Mouse (Mus musculus) brain, embryonic 18.5 days (tissue): Measurements from ENCODE around the gene Grasp.

Experiments
- DNase-seq: peaks from one replicate; pipeline ENCODE4 v3.0.0-alpha.2; 2012; ENCODE audit warnings: low read depth, low spot score

Gene Grasp

DNA sequence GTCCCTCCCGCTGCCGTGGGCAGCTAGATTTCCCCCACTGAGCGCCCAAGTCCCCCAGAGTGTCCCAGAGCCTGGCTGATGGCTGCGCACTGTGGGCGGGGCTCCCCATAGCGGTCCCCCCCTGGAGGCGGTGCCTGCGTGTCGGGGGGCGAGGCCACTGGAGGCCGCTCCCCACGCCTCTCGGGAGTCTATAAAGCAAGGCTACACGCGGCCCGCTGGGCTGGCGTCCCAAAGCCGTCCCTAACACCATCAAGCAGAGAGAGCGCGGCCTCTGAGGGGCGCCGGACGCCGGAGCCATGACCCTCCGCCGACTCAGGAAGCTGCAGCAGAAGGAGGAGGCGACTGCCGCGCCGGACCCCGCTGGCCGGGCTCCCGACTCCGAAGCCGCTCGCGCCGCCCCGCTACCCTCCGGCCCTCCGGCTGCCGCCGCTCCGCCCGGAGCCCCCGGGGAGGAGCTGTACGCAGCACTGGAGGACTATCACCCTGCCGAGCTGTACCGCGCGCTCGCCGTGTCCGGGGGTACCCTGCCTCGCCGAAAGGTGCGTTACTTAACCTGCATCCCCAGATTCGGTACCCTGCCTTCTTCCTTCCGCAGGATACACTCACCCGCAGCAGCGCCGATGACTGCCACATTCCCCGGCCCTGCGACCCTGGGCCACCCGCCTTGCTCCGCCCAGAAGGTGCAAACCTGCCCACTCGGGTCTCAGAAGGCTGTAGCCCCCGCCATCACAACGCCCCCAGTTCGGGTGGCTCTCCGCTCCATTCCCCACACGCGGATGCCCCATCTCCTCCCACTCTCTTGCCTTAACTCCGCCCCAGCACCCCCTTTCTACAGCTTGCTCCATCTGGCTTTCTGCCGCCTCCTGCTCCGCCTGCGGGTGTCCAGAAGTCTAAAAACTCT is at the start of gene Grasp:
TSS of gene Grasp (plus strand) at position 183 of the 901 bp plus-strand sequence.
- peak; percentile 45 for DNase-seq

DNA sequence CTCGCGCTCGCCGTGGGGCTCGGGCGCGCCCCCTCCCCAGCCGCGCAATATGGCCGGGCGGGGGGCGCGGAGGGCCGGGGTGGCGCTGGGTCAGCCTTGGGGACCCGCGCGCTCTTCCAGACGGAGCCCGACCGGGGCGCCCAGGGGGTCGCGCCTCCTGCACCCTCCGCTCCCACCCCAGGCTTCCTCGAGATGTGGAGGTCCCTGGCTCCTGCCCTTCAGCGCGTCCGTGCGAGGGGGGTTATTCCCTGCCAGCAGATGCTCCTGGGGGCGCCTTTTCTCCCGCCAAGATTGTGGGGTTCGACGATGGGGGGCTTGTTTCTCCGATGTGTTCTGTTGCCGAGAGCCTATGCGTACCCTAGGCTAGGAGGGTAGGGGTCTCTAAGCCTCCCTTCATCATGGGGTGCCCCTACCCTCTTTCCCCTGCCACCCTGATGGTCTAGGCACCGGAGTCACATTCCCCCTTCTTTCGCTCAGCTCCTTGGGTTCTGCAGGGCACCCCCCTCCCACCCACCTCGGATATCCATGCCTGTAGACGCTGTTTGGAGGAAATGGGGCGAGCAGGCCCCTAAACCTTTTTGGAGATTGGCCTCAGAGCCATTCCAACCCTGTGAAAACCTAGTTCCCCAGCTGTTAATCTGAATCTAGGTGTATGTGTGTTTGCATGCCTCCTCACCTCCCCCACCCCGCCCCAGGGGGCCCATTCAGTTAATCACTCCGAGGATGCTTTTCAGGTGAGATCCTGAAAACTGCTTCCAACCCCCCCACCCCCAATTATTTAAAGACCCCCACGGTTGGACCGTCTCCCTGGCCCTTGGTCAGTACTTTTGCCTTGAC is 49.5 kb upstream of the Grasp start:
- DNase-seq = no peak

DNA sequence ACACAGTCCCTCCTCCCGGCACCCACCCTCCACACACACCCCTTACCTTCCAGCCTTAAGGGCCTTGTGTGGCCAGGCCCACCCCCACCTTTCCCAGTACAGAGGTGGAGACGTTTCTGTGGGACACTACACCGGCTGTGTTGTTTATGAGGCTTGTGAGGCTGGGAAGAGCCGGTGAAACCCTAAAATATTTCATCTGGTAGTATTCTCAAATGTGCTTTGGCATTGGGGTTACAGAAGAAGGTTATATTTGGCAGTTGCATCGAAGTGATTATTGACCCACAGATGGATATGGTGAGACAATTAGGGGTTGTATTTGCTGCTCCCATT is 48.9 kb upstream of the Grasp start:
- DNase-seq = no peak

DNA sequence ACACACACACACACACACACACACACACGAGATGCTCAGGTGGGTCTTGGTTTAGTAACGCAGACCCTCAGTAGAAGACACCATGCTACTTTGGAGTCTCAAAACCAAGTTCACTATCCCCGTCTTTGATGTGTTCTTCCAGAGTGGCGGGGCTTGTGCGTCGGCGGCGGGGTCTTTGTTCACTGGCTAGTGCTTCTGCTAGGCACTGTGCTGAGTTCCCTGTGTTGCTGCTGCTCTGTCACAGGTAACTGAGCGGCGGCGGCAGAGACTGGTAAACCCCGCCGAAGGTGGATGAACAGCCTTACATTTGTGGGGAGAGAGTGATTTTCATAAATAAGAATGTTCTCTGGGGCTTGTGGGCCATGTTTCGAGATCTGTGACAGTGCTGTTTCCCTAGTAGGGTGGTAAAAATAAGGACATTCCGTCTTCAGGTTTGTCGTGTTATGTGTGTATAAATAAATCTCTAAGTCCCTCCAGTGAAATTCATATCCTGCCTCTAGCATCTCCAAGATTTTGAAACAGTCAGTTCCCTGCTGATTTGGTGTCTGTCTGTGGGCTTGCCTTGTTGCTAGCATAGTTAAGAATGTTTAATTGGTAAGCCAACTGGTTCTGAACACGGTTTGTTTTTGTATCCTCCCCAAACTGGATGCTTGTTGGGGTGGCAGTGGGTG is 48.2 kb upstream of the Grasp start:
- DNase-seq = no peak

DNA sequence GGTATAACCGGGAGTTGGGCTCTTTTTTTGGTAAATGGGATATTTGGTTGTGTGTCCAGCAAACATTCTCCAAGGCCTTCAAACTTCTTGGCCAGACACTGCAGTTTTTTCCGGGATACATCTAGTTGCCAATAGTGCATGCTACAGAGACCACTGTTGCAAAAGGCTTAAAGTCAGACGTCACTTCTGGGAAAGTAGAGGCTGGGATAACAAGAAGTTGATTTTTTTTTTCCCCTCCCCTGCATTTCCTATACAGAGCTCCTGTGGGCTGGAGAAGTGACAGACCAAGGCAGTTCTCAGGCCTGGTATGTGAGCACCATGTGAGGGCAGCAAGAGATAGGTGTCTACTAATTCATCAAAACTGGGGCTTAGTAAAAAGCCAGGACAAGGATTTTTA is 47.7 kb upstream of the Grasp start:
- no peak for DNase-seq

DNA sequence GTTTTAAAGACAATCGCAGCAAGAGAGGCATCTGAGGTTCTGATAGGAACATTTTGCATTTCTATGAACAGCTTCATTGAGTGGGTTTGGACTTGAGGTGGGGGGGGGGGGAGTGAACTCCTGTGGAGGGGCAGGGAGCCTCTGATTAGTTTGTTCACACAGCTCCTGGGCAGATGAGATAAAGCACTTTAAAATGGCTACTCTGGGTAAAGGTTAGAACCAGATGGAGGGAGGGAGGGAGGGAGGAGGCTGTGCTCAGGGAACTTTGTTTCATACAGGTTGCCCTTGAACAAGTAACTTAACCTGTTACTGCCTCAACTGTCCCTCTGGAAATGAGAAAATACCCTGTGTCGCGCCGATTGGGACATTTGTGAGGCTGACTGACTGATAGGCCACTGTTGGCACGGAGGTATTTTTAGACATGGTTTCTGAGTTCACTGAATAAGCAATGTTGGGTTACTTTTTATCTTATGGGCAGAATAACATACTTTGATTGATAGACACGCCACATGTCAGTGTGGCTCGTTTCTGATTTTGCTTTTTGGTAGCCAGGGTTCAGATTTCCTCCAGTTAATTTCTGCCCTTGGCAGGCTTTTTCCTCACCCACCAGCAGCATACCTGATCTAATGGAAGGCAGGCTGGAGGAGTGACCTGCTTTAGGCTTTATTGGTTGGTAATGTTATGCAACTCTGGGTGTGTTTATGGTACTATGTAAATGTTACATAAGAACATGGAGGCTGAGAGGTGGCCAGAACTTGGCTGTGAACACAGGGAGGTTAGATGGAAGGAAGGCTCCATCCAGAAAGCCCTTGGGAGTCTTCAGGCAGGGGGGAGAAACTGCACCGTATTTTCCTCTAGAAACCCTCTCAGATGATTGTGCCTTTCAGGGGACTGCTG is 46.9 kb upstream of the Grasp start:
- DNase-seq = no peak

DNA sequence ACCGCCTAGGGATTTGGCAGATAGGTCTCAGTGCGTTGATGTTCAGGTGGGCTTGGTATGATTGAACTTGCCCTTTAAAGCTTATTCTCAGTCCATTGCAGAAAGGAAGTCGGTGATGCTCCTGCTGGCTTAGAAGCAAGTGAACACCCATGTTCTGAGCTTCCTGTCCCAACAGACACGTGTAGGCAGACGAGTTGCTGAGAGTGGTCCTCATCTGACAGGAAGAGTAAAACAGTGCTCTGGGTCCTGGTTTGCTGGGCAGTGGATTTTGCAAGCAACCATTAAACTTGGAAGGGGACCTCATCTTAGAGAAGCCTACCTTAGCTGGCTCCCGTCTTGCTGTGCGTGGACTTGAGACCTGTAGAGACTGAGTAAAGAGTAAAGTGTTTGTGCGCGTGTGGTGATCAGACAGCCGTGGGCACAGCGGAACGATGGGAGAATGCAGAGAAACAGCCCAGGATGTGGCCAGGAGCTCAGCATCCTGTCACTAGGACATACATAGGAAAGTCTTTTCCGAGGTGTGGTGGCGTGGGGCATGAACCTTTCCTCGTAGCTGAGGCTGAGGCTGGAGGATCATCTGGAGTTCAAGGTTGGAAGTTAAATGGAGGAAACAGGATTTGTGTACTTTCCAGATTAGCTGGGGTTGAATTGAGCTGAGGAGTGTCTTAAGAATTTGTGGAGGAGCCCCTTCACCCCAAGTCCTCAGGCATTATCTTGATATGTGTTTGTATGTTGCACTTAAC is 43.5 kb upstream of the Grasp start:
- DNase-seq = no peak

DNA sequence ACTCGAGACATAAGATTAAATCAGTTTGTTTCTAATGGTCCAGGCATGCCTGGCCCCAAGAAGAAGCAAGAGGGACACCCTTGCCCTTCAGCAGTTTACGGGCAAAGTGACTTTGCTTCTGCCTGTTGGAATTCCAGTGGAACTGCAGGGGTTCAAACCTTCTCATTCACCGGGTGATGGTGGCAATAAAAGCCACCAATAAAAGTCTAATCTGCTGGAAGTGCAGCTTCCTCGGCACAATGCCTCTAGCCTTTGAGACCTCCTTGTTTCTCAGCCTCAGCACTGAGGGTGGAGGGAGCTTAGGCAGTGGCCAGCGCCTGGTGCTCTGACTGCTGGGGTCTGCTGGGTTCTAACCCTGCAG is 42.9 kb upstream of the Grasp start:
- DNase-seq = no peak

DNA sequence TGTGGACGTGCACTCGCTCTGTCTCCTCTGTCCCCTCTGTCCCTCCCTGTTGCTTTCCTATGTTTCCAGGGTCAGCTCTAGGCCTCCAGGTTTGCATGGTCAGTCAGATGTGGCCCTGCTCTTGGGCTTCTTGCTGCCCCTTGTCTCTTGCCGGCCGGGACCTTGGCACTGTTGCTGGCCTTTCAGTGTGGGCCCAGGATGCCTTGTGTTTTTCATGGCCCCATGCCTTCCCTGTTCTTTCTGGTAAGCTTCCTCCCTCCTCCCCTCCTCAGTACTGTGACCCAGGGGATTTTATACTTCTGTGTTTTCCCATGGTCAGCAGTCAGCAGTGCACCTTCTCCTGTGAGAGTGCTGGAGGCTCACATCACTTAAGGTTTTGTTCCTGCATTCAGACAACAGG is 42.5 kb upstream of the Grasp start:
- DNase-seq = no peak

DNA sequence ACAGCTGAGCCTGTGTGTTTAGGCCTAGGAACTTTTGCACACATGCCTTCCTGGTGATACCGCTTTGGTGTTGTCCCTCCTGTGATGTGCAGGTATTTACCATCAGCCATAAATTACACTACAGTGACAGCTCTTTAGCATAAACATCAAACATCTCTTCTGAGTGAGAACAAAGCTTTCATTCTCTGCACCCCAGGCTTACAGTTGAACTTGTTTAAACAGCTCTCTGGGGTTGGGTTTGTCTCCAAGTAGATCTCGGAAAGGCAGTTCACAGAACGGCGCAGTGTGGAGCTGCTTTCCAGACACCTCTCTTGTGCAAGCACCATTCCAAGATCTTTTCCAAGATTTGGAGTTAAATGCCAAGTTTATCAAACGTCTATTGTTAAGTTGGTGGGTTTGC is 41.3 kb upstream of the Grasp start:
- DNase-seq = no peak

DNA sequence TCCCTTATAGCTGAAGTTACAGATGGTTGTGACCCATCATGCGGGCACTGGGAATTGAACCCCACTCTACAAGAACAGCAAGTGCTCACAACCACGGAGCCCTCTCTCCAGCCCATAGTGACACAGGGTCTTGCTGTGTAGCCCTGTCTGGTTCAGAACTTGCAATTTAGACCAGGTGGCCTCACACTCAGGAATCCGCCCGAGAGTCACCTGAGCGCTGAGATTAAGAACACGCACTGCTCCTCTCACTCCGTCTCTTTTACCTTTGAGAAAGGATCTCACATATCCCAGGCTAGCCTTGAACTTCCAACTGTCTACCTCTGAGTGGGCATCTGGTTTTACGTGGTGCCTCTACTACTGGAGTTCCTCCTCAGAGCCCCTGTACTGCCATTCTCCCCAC is 39.7 kb upstream of the Grasp start:
- no peak for DNase-seq

DNA sequence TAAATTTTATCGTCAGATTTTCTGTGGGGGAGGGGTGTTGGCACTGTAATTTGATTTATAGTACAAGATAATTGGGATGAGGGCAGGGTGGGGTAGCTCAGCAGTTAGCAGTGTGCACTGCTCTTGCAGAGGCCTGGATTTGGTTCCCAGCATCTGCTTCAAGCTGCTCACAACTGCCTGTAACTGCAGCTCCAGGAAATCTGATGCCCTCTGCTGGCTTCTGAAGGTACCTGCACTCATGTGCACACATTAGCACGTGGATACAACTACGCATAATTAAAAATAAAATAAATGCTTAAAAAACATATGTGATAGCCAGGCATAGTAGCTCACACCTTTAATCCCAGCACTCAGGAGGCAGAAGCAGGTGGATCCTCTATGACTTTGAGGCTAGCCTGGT is 38.4 kb upstream of the Grasp start:
- no peak for DNase-seq

DNA sequence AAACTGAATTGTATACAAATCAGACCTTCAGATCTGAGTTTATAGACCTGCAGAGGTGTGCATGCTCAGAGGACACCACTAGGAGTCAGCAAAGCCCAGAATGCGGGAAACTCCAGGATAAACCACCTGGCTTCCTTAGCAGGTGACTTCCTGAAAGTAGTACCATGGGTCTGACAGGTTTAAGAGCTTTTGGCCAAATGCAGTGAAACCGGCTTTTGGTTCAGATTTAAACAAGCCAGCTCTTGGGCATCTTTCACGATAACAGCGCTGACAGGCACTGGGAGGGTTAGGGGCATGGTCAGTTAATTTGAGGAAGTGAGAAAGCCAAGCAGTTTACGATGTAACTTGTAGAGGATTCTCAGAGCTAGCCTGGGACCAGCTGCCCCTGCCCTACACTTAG is 36.1 kb upstream of the Grasp start:
- no peak for DNase-seq

DNA sequence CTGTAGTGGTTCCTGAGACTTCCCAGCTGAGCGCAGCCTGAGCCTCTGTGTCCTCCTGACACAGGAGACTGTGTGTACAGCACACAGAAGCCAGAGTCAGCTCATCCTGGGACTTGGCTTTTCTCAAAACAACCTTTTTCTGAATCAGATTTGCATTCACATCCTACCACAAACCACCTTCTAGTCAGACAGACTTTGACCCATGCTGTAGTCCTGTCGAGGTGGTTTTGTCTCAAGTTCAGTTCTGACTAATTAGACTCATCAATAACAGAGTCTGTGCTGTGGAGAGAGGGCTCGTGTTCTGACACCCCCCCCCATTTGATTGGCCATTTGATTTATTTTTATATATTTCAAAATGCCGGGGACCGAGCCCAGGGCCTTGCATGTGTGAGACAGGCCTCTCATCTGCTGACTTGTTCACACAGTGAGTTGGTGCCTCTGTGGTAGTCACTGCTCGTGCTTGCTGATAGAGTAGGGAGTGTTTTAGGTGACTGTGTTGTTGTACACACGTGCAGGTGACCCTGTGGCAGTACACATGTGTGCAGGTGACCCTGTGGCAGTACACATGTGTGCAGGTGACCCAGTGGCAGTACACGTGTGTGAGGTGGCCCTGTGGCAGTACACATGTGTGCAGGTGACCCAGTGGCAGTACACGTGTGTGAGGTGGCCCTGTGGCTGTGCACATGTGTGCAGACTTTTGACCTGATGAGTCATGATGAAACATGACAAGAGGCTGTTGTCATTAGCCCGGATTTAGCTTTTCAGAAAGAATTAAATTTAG is 33.8 kb upstream of the Grasp start:
- DNase-seq = no peak

DNA sequence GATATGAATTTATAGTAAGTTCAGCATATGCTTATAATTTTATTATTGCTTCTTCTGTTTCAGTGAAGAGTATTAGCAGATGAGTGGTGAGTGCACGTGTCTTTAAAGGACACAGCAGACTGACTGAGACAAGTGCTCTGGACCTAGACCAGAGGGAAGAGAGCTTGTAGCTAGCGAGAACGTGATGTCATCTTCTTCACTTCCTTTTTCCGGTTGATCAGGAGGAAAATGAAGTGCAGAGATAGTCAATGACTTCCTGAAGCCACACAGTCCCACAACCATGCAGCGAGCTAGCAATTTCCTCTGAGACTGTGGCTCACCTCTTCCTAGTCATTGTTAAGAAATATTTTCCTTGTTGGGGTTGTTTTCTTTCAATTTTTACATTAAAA is 33.2 kb upstream of the Grasp start:
- no peak for DNase-seq

DNA sequence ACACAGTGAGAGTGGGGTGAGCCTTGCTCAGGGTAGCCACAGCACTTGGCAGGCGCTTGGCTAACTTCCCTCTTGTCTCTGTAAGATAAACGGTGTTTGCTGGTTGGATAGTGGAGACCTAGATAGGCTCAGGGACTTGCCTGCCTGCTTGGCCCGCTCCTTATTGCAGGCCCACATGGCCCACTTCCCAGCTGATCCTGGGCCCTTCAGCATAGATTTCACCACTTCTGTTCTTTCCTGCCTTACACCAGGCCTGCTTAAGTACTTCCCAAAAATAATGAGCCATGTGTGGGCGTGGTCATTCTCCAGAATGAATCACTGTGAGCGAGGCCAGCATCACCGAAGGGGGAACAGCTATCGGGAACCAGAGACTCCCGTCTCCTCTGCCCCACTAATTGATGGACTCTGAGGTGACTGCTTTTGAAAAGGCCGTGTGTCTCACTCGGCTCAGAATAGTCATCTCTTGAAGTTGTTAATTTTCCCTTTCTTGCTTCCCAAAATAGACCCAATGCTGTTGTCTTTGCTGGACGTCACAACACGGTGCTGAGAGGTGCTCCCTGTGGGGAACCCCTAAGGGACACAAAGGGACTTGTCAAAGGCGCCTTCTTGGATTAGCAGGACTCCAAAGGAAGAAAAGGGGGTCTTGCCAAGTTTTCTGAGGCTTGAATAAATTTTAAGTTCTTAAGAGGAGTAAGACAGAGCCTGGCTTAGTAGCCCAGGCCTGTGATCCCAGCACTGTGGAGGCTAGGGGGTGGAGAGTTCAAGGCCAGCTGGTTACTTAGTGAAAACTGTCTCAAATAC is 32.3 kb upstream of the Grasp start:
- no peak for DNase-seq

DNA sequence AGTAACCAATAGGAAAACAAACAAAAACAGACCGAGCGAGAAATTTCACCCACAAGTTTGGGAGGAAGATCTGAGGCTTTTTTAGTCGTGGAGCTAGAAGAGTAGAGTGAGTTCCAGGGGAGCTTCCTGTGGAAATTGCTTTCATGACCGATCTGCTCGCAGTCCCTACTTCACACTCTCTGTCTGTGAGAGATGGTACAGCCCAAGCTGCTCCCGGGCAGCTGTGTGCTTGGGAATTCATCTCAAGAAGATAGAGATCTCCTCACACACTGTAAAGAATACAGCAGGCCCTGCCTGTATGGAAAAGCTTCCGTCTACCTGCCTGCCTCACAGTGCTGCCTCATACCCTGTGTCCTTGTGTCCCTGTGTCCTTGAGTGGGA is 31.7 kb upstream of the Grasp start:
- DNase-seq = no peak

DNA sequence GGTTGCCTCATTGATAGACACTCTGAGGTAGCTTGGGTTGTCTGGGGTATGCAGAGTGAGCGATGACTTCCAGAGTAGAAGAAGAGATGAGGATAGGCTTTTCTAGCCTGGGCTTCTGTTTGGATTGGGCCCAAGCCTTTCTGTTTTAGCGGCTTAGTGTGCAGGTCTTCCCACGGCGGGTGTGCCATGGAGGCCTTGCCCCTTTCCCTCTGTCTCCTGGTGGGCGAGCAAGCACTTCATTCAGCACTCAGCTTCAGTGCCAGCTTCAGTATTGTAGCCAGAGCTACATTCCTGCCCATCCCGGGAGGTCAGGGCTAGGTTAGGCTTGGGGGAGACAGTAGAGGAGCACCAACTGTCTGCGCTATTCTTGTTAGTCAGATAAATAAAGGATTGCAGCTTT is 31.3 kb upstream of the Grasp start:
- no peak for DNase-seq

DNA sequence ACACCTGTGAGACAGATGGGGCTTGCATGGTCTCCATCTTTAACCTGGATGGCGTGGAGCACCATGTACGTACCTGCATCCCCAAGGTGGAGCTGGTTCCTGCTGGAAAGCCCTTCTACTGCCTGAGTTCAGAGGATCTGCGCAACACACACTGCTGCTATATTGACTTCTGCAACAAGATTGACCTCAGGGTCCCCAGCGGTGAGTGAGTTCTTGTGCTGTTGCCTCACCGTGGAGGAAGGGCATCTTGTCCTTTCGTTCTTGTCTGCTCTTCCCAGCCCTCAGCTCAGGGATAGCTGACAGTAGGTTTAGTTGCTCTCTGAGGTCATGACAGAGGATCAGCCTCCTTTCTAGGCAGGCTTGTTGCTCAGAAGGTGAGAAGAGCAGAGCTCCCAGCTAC is 30.0 kb upstream of the Grasp start:
- DNase-seq = no peak
